Mouse (Mus musculus) midbrain, embryonic 11.5 days (tissue): ENCODE measurements around the gene Rufy2. TPM values are rescaled to one million over a fixed set of nuclear protein-coding genes. Genes with fewer than 3 reads are reported as not detected.

Experiments
- ATAC-seq: fragments of 200-750 bp; cut with Nextera tagmentation; 2 replicates; pipeline ENCODE4 v1.8.0; 2017; ENCODE audit warnings: moderate TSS enrichment, moderate library complexity; ENCODE audit not compliant: low FRiP score
- DNase-seq: peaks from one replicate; pipeline ENCODE4 v3.0.0; 2015; ENCODE audit warnings: low spot score; ENCODE audit errors: missing footprints
- H3K27ac ChIP-seq: fragments of 300-500 bp; sonication (generic); 2 replicates; pipeline ENCODE4 v1.5.1; 2014; ENCODE audit warnings: low read depth, low read length
- H3K27me3 ChIP-seq: fragments of 300-500 bp; sonication (generic); 2 replicates; pipeline ENCODE4 v1.6.1; 2014; ENCODE audit warnings: mild to moderate bottlenecking, low read length, moderate library complexity, mixed read lengths; ENCODE audit not compliant: control insufficient read depth, insufficient read depth
- H3K36me3 ChIP-seq: fragments of 300-500 bp; sonication (generic); 2 replicates; pipeline ENCODE4 v1.6.1; 2014; ENCODE audit warnings: mild to moderate bottlenecking, low read length, moderate library complexity, mixed read lengths; ENCODE audit not compliant: control insufficient read depth, insufficient read depth
- H3K4me1 ChIP-seq: fragments of 300-500 bp; sonication (generic); 2 replicates; pipeline ENCODE4 v1.6.1; 2014; ENCODE audit warnings: low read length; ENCODE audit not compliant: control insufficient read depth, insufficient read depth
- H3K4me2 ChIP-seq: fragments of 300-500 bp; sonication (generic); 2 replicates; pipeline ENCODE4 v1.6.1; 2014; ENCODE audit warnings: mild to moderate bottlenecking, moderate library complexity
- H3K4me3 ChIP-seq: fragments of 300-500 bp; sonication (generic); 2 replicates; pipeline ENCODE4 v1.5.1; 2014; ENCODE audit warnings: low read depth, low read length
- H3K9ac ChIP-seq: fragments of 300-500 bp; sonication (generic); 2 replicates; pipeline ENCODE4 v1.6.1; 2014; ENCODE audit warnings: low read length
- H3K9me3 ChIP-seq: fragments of 300-500 bp; sonication (generic); 2 replicates; pipeline ENCODE4 v1.6.1; 2016; ENCODE audit warnings: low read length; ENCODE audit not compliant: control insufficient read depth
- WGBS: fragments of 180-500 bp; shearing (Covaris S2); extraction: QIAGEN DNeasy Blood & Tissue Kit; methylation state at CpG from one replicate; pipeline ENCODE4 v1.1.7; 2014; 5-methylcytosine and 5-hydroxymethylcytosine counted together
- polyA plus RNA-seq: library from polyadenylated mRNA; unstranded; fragments of >200 nt; fragmentation: Nextera tagmentation; extraction: Ambion mirVana; gene quantifications from 2 replicates; pipeline ENCODE4 v1.2.1, GENCODE M21; 2014

Rufy2 gene
- polyA plus RNA-seq, 1 experiment from 2014 or later = 23.2 TPM

DNA sequence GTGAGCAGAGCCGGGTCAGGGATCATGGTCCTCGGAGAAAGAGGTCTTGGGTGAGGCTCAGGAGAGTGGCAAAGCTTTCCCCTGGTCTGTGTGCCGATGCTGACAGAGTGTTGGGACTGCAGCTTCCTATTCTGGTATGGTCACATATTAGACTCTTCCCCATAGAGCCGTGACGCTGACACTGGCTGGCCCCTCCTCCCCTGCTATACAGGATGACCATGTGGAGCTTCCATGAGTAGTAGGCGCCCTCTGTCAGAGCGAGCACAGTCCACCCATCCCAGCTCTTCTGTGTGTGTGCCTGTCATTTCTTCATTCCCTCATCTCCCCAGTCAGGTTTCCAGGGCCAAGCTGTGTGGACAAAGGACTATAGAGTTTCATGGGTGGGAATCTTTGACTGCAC, 83.3 kb downstream of the Rufy2 start:
- no peak overlapping the region for H3K27ac ChIP-seq
- H3K4me3 ChIP-seq = no peak overlapping the region
- H3K36me3 ChIP-seq = no peaks in the 10 kb centered on the region
- no peaks in the 10 kb centered on the region for H3K9me3 ChIP-seq
- 71% methylated on average over 7 of the region's 7 CpGs for WGBS
- H3K4me2 ChIP-seq = no peak overlapping the region
- DNase-seq = peak; percentile 65
- ATAC-seq = 0 out of 2 replicates have a peak, but pooled peaks have one; percentile 30
- no peaks in the 10 kb centered on the region for H3K4me1 ChIP-seq
- no peak overlapping the region for H3K9ac ChIP-seq
- H3K27me3 ChIP-seq = no peaks in the 10 kb centered on the region

DNA sequence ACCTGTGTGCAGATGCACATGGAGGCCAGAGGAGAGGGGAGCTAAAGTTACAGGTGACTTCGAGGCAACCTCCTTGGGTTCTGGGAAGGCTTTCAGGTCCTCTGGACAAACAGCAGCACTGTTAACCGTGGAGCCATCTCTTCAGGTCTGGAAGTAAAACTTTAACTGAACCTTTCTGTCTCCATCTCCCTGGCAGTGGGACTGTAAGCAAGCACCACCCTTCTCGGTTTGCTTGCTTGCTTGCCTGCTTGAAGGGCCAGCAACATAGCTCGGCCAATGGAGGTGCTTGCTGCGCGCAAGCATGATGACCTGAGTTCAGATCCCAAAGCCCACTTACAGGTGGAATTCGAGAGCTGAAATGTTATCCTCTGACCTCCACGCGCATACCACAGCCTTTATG, 84.5 kb downstream of the Rufy2 start:
- no peaks in the 10 kb centered on the region for H3K9me3 ChIP-seq
- no peak overlapping the region for H3K9ac ChIP-seq
- 83% methylated on average over 9 of the region's 9 CpGs for WGBS
- no peak overlapping the region for H3K27ac ChIP-seq
- H3K4me3 ChIP-seq = no peak overlapping the region
- DNase-seq (no peak), ATAC-seq (no peak)
- no peaks in the 10 kb centered on the region for H3K36me3 ChIP-seq
- no peak overlapping the region for H3K4me2 ChIP-seq
- H3K27me3 ChIP-seq = no peaks in the 10 kb centered on the region
- no peaks in the 10 kb centered on the region for H3K4me1 ChIP-seq

DNA sequence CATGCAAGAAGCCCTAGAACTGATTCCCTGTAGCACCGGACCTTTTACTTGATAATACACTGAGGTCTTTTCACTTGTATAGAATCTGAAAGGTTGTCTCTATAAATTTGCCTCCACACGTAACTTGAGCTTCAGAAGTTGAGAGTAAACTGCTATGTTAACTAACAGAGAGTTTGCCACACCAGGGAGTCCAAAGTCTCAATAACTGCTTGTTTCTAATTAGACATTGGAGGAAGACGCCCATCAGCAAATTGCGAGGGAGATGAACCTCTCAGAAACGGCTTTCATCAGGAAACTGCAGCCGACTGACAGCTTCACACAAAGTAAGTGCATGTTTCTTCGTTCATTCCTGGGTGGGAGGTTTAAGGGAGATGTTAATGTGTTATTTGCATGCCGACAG, 85.5 kb downstream of the Rufy2 start:
- Histone ChIP-seq H3K4me1 (no peaks in the 10 kb centered on the region), H3K27ac (no peak overlapping the region), H3K9ac (no peak overlapping the region), H3K36me3 (no peaks in the 10 kb centered on the region), H3K4me3 (no peak overlapping the region), H3K9me3 (no peaks in the 10 kb centered on the region), H3K4me2 (no peak overlapping the region), H3K27me3 (no peaks in the 10 kb centered on the region)
- DNase-seq = no peak
- WGBS = 64% methylated on average over 8 of the region's 8 CpGs
- no peak for ATAC-seq

DNA sequence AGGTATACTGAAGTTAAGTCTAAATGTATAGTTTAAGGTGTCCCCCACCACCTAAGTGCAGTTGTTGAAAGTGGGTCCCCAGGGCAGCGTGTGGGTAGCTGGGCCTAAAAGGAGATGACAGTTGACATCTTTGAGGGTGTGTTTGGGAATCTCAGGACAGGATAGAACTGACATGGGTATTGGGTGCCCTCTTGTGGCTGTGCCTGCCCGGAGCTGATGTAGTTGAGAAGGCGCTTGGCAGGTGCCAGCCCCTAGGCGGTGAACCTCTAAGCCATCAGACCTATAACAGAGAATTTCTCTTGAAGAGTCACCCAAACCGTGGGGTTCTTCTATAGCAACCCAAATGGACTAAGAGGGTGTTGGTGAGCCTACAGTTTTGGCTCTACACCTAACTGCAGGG, 86.0 kb downstream of the Rufy2 start:
- WGBS = 8% methylated on average over 5 of the region's 5 CpGs
- peak; percentile 97 for DNase-seq
- peak; percentile 86 for ATAC-seq

More for the DNA sequence above, 86.0 kb downstream of the Rufy2 start:
- H3K36me3 ChIP-seq = no peaks in the 10 kb centered on the region
- no peak overlapping the region for H3K27ac ChIP-seq
- no peak overlapping the region for H3K4me3 ChIP-seq
- no peaks in the 10 kb centered on the region for H3K4me1 ChIP-seq
- no peaks in the 10 kb centered on the region for H3K9me3 ChIP-seq
- no peaks in the 10 kb centered on the region for H3K27me3 ChIP-seq
- H3K4me2 ChIP-seq = no peak overlapping the region
- H3K9ac ChIP-seq = no peak overlapping the region

Other genes starting within 250 kb of the Rufy2 start
- 159 and 168 TPM in 2 replicates for gene Ccar1, start 187.9 kb upstream of the Rufy2 start, polyA plus RNA-seq
- 33.3 and 36.0 TPM in 2 replicates for gene Tet1, start 71.2 kb upstream of the Rufy2 start, polyA plus RNA-seq
- gene Slc25a16, start 59.6 kb upstream of the Rufy2 start, polyA plus RNA-seq = 9.6 and 10.6 TPM in 2 replicates
- 22.0 and 25.2 TPM in 2 replicates for gene Dna2, start 33.2 kb upstream of the Rufy2 start, polyA plus RNA-seq
- 172 and 174 TPM in 2 replicates for gene Hnrnph3, start 44.0 kb downstream of the Rufy2 start, polyA plus RNA-seq
- gene Pbld2, start 44.1 kb downstream of the Rufy2 start, polyA plus RNA-seq = 0.76 and 1.7 TPM in 2 replicates
- 0.73 and 0.96 TPM in 2 replicates for gene Pbld1, start 79.9 kb downstream of the Rufy2 start, polyA plus RNA-seq
- 1.1 and 2.0 TPM in 2 replicates for gene Atoh7, start 119.4 kb downstream of the Rufy2 start, polyA plus RNA-seq
- 0.12 TPM in 1 of 2 replicates, not detected in the other for gene Mypn, start 223.7 kb downstream of the Rufy2 start, polyA plus RNA-seq